Mouse (Mus musculus): Measurements from ENCODE around the gene Kansl1l. TPM values are rescaled to one million over a fixed set of nuclear protein-coding genes. Genes with fewer than 3 reads are reported as not detected.
"Not testable (repeated sequence)": the region's sequence is repeated elsewhere in the genome, so short reads cannot be mapped to it uniquely, and the experiment has no call there.

Kansl1l gene
- total RNA-seq, 2 experiments from 2014 or later = 16.7 to 19.1 TPM

DNA sequence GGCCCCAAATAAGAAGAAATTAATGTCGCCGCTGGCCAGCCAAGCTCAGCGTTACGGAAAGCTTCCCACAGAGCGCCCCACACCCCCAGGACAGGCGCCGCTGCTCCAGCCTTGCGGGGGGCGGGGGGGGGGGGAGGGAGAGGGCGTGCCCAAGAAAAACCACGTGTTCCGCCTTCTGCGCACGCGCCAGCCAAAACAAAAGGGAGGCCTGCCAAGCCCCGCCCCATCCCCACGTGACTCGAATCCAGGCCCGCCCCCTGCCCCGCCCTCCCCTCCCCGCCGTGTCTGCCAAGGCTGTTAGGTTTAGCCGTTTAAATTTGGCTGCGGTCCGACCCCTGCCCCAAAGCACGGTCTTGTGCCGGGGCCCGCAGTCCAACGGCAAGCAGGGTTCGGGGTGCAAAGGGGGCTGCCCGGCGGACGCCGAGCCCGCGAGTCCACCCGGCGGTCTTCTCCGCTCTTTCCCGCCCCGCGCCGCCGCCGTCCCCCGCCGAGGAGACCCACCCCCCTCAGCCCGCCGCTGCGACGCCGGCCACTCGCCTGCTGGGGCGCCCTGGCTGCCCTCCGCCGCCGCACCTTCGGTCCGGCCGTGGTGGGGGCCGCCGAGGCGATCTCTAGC is 417 bp downstream of the Kansl1l start:
- DNase-seq = peak; percentile 98

DNA sequence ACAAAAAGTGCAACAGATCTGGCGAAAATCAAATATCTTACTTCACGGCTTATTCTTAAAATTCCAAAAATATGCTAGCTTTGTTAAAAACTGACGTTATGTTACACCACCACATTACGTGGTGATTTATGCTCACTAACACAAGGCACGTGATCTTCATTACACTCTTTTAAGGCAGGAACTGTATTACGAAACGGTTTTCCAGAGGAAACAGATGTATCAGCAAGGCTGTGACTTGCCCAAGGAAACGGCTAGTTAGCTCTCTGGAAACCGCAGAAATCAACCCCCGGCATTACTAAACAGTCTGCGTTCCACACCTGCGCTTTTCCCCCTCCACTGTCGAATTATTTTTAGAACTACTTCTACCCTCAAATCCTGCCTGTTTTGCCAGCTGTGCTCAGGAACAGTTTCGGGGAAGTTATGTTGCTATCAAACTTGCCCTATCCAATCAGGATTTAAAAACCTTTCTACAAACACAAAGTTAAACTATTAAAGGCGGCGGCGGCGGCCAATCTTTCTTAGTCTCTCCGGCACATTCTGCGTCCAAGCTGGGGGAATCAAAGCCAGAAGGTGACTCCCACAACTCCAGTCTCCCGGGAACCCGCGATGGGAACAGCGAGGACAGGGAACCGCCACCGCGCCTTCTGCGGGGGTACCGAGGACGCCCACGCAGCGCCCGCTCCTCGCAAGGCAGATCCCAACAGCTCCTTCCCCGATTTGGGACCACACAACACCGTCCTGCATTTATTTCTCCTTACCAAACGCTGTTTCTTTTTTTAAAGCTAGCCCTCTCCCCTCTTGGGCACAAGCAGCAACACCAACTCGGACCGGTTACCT is 1.2 kb downstream of the Kansl1l start:
- peak; percentile 72 for DNase-seq

DNA sequence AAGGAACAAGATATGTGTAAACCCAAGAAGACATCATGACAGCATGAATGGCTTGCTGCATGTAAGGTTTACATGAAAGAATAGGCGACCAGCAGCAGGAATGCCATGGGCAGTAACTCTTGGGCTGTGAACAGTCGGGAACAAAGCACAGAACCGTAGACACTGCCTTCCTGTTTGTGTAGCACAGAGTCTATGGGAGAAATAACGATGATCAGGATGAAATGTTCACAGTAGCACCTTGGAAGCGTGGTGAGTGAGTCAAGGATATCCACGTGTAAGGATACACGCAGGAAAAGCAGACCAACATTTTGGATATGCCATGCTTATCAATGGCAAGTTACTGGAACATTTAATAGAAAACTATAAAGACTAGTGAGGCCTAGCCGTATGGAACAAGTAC is 2.6 kb downstream of the Kansl1l start:
- DNase-seq = no peak

DNA sequence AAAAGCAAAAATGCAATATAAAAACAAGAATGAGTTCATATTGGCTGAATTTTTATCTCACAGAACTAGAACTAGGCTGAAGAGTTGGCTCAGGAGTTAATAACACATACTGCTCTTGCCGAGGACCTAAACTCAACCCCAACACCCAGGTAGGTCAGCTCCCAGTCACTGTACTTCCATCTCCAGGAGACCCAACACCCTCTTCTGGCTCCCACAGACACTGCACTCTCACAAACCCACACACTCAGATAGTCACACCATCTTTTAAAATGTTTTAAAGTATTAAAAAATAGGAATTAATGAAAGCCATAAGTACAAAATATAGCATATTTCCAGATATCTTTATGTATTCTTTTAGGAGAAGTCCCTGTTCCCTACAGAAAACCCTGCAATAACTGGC is 4.2 kb downstream of the Kansl1l start:
- DNase-seq = no peak

DNA sequence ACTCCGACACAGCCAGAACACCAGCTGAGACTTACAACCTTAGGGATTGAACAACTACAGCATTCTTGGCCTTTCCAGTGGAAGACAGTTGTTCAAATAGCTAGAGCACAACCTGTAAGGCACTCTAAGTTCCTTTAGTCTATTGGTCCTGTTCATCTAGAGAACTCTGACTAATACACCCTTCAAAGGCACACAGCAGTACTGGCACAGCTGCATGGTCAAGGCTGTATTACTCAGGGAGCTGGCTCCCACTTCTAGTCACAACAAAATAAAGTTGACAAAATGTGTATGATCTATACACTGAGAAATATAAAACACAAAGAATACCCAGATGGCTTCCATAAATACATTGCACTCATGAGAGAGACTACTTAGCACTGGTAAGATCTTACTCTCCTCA is 10.5 kb downstream of the Kansl1l start:
- DNase-seq = no peak

DNA sequence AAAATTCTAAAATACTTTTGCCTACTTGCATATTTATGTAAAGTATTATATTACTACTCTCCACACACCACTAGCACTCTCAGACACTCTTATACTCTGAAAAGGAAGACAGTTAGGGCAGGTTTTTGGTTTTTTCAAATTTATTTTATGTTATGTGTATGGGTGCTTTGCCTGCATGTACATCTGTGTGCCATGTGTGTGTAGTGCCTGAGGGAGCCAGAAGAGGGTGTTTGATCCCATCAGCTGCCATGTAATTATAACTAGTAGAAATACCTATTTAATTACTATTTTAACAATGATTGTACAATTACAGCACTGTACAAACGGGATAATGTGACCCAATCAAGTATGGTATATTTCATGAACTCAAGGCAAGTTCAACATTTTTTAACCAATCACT is 12.0 kb downstream of the Kansl1l start:
- no peak for DNase-seq

DNA sequence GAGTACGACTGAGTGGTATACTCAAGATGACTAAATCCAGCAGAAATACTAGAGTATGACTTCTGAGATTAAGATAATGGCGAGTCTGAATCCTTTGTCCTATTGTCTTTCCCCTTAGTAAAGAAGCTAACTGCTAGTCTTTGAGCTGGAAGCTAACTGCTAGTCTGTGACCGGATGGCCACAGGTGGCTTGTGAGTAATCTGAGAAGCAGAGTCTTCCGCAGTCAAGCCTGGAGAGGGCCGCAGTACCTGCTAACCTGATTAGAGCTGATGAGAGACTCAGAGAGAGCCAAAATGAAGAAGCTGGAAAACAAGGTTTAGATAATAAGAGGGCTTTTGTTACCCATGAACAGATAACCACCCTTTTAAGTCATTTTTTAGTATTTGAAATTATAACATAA is 12.7 kb downstream of the Kansl1l start:
- no peak for DNase-seq

DNA sequence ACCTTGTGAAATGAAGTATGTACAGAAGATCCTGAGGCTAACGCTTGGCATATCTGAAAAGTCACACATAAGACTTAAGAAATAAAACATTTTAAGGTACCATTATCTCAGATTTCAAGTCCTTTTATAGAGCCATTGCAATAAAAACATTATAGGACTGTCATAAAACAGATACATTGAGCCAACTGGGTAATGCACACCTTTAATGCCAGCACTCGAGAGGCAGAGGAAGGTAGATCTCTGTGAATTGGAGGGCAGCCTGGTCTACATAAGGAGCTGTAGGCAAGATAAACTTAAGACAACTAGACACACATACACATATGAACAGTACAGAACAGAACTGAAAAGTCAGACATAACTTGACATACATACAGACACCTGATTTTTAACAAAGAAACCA is 19.4 kb downstream of the Kansl1l start:
- no peak for DNase-seq

DNA sequence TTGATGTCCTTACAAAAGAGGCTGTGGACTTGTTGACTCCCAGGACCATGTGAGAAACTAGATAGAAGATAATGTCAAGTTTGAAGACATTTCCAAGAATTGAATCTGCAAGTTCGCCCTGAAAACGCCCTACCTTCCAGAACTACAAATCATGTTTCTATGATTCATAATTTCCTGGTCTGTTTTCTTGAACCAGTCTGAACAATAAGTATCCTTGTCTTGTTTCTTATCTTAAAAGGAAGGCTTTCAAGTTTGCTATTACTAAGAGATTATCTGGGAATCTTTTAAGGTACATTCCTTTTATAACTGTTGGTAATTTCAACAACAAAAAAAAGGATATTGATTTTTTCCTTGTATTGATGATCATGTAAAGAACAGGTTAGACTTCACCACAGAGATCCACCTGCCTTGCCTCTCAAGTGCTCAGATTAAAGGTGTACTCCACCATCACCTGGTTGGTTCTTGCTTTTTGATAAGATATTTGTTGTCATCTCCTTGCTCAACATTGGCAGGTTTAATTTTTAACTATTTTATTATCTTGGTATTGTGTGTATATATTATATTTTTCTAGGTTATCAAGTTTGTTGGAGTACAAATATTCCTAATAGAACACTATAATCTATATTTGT is 24.4 kb downstream of the Kansl1l start:
- DNase-seq = no peak

DNA sequence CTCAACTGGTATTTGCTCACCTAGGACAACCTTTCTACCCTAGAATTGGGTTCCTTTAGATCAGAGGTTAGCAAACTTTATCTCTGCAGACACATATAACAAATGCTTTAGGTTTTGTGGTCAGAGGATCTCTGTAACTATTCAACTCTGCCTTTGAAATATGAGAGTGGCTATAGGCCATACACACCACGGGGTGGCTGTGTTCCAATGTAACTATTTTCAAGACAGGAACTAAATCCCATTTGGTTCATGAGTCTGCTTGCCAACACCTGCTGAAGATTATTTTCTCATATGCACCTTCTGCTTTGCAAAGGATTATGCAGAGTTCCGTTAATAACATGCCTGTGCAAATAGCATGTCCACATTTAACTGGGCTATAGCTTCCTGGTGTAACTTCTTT is 35.1 kb downstream of the Kansl1l start:
- DNase-seq = no peak

DNA sequence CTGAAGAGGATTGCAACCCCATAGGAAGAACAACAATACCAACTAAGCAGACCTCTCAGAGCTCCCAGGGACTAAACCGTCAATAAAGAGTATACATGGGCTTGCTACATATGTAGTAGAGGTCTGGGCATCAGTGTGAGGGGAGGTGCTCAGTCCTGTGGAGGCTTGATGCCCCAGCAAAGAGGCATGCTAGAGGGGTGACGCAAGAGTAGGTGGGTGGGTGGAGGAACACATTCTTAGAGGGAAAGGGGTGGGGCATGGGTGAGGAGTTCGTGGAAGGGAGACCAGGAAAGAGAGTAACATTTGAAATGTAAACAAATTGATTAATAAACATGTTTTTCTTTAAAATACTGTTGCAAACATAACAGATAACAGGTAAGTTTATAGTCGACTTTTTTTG is 36.3 kb downstream of the Kansl1l start:
- no peak for DNase-seq

DNA sequence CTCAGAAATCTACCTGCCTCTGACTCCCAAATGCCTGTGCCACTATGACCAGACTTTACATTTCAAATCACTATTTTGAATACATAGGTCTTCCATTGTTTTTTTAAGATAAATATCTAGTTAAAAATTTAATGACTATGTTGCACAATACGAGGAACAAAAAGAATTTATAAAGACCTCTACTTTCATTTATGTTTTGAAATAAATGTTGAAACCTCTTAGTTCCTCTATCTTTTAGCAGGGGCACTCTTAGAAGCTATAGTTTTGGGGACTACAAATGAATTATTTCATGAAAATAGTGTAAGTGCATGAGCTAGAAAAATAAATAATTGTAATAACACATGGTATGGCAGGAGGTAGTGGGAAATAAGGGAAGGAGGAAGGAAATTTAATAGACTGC is 38.6 kb downstream of the Kansl1l start:
- no peak for DNase-seq

DNA sequence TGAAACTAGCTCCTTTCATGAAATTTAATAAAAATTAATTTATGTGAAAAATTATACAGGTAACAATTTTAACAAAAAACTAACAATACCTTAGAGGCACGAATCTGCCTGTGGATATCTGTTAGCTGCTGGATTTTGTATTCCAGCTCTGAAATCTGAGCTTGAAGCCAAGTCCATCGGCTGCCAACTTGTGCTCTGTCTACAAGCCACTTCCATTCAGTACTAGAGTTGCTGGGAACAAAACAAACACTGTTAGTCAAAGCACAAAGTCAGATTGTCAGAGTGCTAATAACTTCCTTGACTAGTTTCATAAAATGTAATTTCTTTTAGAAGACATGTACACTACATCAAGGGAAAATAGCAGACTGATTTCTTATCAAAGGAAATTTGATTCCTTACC is 39.5 kb downstream of the Kansl1l start:
- DNase-seq = peak; percentile 30

DNA sequence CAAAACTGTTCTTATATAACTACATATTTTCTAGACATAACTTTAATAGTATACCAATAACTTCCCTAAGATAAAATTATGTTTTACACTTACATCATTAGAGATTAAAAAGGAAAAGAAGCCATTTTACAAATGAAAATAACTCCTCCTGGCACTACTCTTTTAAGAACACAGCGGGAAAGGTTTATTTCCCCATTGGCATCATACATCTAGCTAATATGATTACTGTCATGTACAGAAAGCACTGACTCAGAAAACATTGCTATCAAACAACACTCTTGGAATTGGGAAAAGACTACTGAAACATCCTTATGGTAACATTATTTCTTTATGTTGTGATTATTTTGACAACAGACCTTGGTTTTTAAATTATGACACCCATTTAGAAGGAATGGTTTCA is 48.6 kb downstream of the Kansl1l start:
- DNase-seq = no peak

DNA sequence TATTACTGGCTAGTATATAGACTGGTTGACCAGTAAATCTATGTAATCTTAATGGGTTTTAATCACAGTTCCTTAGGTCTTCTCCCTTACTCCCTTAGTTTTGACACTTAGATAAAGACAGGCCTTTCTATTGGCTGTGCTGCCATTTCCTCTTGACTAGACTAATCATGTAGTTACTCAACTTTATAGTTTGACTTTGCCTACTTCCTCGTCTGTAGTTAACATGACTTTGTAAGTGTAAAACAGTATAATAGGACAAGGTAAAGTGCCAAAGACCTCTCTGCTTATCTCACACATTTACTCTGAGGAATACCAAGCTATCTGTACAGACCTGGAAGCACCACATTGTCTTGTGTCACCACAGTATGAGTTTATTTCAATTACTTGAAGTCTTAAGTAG is 86.8 kb downstream of the Kansl1l start:
- no peak for DNase-seq

DNA sequence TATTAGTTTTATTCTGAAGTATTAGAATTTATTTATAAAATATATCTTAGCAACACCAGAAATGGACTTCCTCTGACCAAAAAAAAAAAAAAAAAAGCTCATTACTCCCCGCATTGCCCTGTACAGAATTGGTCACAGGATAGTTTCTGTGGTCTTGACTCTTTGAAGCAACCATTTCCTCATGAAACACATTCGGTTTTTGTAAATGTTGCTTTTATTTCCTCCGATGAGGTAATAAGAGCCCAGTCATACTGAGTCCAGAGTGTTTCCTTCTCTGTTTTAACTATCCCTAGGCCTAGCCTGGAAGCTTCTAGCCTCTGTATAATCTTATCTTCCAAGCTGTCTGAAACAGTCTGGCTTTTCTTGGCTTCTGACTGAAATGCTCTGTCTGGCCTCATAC is 104.5 kb downstream of the Kansl1l start:
- no peak for DNase-seq

DNA sequence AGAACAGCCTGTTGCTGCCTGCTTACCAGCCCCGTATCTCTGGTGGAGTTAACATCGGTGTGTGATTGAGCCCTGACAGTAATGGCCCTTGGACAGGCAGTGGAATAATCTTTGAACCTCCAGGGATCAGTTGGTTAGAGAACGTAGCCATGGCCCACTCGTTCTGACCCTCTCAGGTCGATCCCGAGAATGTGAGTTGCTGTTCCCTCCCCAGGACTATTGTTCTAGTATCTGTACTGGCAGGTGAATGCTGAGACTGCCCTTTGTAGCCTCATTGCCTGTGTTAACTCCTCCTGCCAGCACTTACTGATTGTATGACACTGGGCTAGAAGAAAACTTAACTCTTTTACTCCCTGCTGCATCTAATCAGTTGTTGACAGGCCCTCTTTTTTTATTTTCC is 112.8 kb downstream of the Kansl1l start:
- no peak for DNase-seq

DNA sequence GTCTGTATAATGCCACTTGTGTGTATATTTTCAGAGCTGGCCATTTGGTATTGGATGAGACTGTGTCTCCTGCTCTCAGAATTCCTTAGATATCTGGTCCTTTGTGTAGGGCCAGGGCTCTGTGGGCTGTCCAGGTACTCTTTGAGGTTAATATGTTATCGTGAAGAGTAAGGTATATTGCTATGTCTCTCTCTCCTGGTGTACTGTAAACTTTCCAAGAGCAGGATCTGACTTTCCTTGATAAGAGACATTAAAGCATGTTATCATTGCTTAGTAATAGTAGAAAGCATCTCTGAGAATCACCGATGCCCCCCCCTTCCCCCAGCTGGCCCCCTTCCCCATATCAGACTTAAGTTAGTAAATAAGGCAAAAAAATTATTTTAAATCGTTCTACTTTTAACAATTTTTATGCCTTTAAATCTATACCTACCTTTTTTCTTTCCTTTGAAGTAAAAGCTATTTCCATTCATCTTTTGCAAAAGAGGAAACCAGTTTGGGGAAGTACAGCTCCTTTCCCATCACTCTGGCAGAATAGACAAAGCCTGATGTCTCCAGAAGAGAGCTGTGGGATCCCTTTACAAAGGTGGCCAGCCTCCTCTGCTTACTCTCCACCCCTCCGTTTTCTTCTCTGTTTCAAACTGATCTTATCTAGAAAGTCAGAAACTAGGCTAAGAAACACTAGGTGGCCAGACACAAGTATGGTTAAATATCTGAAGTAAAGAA is 114.6 kb downstream of the Kansl1l start:
- DNase-seq = no peak

DNA sequence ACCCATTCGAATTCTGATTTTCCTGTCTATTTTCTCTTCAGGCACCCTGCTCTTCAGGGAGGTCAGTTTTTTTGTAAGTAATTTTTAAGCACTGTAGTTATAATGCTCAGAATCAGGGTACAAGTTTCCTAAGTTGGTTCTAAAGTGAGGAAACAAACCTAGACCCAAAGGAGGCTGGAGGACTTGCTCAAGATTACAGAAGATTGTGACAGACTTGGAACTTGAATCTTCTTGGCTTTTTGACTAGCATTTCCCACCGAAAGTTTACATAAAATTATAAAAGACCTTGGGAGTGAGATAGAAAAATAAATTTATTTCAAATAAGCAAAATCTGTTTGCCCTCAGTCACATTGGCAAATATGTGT is 115.8 kb downstream of the Kansl1l start:
- no peak for DNase-seq

DNA sequence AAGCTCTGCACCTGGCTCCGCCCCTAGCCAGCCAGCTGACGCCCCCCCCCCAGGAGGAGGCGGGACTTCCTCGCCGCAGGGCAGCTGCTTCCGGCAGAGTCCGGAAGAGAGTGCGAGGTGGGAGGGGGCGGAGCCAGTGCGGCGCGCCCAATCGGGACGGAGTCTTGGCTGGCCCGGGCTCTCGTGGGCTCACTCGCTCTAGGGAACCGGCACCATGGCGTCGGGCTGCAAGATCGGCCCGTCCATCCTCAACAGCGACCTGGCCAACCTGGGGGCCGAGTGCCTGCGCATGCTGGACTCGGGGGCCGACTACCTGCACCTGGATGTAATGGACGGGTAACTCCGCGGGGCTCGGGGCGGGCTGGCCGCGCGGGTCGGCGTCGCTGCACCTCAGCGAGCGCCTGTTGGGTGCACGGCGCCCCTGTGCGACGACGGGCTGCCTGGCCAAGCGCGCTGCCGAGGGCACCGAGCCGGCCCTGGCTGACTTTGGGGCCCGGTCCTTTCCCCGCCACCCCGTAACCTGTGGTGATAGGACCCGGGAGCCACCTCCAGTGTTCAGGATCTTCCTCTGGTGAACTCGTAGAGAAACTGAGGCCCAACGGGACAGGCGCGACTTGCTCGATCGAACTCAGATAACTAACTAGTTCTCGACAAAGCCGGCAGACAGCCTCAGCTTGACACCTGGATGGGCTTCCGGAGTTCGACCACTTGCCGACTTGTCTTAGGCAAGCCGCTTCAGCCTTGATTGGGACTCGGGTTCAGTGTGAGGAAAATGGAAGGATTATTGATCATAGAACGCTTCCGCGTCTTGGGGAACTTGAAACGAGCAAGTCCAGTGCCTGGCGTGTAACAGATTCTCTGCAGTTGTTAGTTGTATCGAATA is 116.4 kb downstream of the Kansl1l start, which contains the start of gene Rpe:
TSS of gene Rpe (plus strand) at position 139 of the 883 bp plus-strand sequence.
- DNase-seq = peak; percentile 95

DNA sequence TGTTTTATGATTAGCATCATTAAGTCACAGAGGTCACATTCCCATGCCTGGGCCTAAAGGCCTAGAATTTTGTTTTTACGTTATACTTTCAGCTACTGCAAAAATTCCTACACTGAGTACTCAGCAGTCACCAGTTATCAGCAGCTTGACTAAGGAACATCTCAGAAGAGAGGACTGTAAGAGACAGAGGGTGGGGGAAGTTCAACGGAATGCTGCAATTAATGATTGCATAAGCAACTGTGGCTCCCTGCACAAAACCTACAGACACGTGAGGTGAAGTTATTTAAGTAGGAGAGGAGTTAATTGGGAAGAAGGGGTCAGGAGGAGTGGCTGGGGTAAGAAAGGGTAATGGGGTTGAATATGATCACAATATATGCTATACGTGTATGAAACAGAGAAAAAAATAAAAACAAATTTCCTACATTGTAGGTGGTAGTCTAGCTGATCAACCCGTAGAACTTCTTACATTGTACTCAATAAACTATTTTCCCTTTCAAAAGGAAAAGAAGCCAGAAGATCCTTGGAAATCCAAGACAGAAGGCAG is 117.1 kb downstream of the Kansl1l start:
- DNase-seq = no peak

DNA sequence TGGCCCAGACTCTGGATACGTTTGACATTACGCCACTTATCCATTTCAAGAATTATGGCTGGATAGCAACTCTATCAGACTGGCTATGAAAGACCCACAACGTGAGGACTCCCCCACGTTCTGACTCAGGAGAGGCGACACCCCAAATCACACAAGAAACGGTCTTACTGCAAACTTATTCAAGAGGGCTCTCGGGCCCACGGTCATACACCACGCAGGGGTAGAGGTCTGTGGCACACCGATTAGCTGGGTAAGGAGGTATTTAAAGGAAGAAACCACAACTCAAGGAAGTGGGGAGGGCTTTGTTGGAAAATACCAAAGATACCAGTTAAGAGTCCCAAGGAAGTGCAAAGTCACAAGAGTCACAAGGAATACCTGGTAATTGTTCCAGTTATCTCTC is 117.7 kb downstream of the Kansl1l start:
- DNase-seq = not testable (repeated sequence)

Data from heart, postnatal 4 days (tissue).